Mouse (Mus musculus): ENCODE data around the gene Sdk1.

DNA sequence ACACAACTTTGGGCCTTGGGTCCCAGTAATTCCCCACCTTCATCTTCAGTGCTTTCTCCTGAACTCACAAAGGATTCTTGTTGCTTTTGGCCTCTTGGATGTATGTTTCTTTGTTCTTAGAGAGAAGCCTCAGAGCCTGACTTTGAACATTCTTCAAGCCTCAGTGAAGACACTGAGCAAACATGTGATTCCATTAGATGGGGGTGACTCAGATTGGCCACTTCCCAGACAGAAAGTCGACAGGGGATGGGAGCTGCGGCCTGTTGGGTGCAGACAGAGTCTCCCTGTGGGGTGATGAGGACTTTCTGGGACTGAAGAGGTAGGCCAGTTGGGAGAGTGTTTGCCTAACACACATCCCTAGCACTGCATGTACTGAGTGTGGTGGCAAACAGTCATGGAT is 405.3 kb downstream of the Sdk1 start:
- TF ChIP-seq CTCF (IDR thresholded peaks at IDR 0.05; ENCODE audit: low read depth, low read length) (no peak), POLR2A (IDR thresholded peaks at IDR 0.05; ENCODE audit: insufficient read depth, low read length) (no peak), EP300 (IDR thresholded peaks at IDR 0.05; ENCODE audit: insufficient read depth, low read depth, low read length) (no peak)
